Mouse (Mus musculus) olfactory bulb, adult 2 months (tissue): ENCODE measurements around the gene Gm42417. TPM values are rescaled to one million over a fixed set of nuclear protein-coding genes. Genes with fewer than 3 reads are reported as not detected.
"Not testable (repeated sequence)": the region's sequence is repeated elsewhere in the genome, so short reads cannot be mapped to it uniquely, and the experiment has no call there.

ENCODE experiments used
- H3K27ac ChIP-seq: fragments of 200-500 bp; 2 replicates; pipeline ENCODE4 v1.5.1; 2012; ENCODE audit warnings: low read depth, low read length; ENCODE audit not compliant: insufficient read depth
- H3K4me1 ChIP-seq: fragments of 200-500 bp; 2 replicates; pipeline ENCODE4 v1.6.1; 2012; ENCODE audit warnings: low read length; ENCODE audit not compliant: control insufficient read depth, insufficient read depth
- H3K4me3 ChIP-seq: fragments of 200-500 bp; 2 replicates; pipeline ENCODE4 v1.5.1; 2012; ENCODE audit warnings: mild to moderate bottlenecking, low read depth, low read length, moderate library complexity; ENCODE audit not compliant: insufficient read depth
- CTCF ChIP-seq: fragments of 200-500 bp; IDR thresholded peaks from 2 replicates; pipeline ENCODE4 v1.5.1; 2012; ENCODE audit warnings: low read depth, mild to moderate bottlenecking, low read length, moderate library complexity; ENCODE audit not compliant: insufficient read depth
- POLR2A ChIP-seq: fragments of 200-500 bp; IDR thresholded peaks from 2 replicates; pipeline ENCODE4 v1.6.1; 2012; ENCODE audit warnings: mild to moderate bottlenecking, low read depth, low read length, moderate library complexity; ENCODE audit not compliant: insufficient read depth
- WGBS: fragments of 180-500 bp; shearing (Covaris S2); methylation state at CpG from one replicate; pipeline ENCODE4 v1.1.7; 2018; 5-methylcytosine and 5-hydroxymethylcytosine counted together
- polyA plus RNA-seq: library from polyadenylated mRNA; stranded (reverse); fragments of >200 nt; gene quantifications from 2 replicates; pipeline ENCODE4 v1.2.4, GENCODE M21; 2012; ENCODE audit warnings: low replicate concordance; ENCODE audit not compliant: missing spikeins, insufficient read depth, insufficient read length

Gene Gm42417
- polyA plus RNA-seq, 1 experiment: not detected

- WGBS: 93% methylated on average over 16 of the region's 16 CpGs
- Histone ChIP-seq H3K27ac (no peak overlapping the region), H3K4me3 (no peak overlapping the region), H3K4me1 (peaks cover 7% of the 10 kb centered on the region)
- TF ChIP-seq CTCF: no peak
- TF ChIP-seq POLR2A: no peak
Observed at GRCm38 (mm10) chr1:36541844-36542243, 2.6 kb upstream of the Gm42417 start.

- 94% methylated on average over 12 of the region's 12 CpGs for WGBS
- TF ChIP-seq POLR2A (no peak), CTCF (no peak)
- H3K27ac ChIP-seq: no peak overlapping the region
- H3K4me3 ChIP-seq: no peak overlapping the region
- peaks cover 11% of the 10 kb centered on the region for H3K4me1 ChIP-seq
Observed at GRCm38 (mm10) chr1:36540807-36541206, 1.6 kb upstream of the Gm42417 start.

- no peak overlapping the region for H3K4me3 ChIP-seq
Observed at GRCm38 (mm10) chr1:36540132-36540531, 903 bp upstream of the Gm42417 start.

GRCm38 (mm10) chr1:36538727-36539126, 502 bp downstream of the Gm42417 start:
- WGBS: 60% methylated on average over 4 of the region's 4 CpGs
- H3K4me1 ChIP-seq: peaks cover 21% of the 10 kb centered on the region
- no peak overlapping the region for H3K27ac ChIP-seq
- no peak overlapping the region for H3K4me3 ChIP-seq
- TF ChIP-seq POLR2A: no peak
- TF ChIP-seq CTCF: no peak

More at GRCm38 (mm10) chr1:36540132-36540531, 903 bp upstream of the Gm42417 start:
- 92% methylated on average over 11 of the region's 11 CpGs for WGBS
- peaks cover 14% of the 10 kb centered on the region for H3K4me1 ChIP-seq
- no peak overlapping the region for H3K27ac ChIP-seq
- TF ChIP-seq CTCF (no peak), POLR2A (no peak)

GRCm38 (mm10) chr1:36536783-36537182, 2.4 kb downstream of the Gm42417 start, which contains the start of gene Ankrd23:
TSS of gene Ankrd23 (minus strand) at chr1:36536883.
- H3K4me3 ChIP-seq: not testable (repeated sequence)
- 95% methylated on average over 9 of the region's 9 CpGs for WGBS
- H3K27ac ChIP-seq: peak within 1 kb of the TSS; percentile 20; the same call in 1 of the 2 replicates

GRCm38 (mm10) chr1:36536397-36536728, 2.9 kb downstream of the Gm42417 start:
- 86% methylated on average over 8 of the region's 8 CpGs for WGBS
- TF ChIP-seq CTCF: no peak
- TF ChIP-seq POLR2A: no peak

More at GRCm38 (mm10) chr1:36536783-36537182, 2.4 kb downstream of the Gm42417 start, which contains the start of gene Ankrd23:
- peaks cover 21% of the 10 kb centered on the region for H3K4me1 ChIP-seq

GRCm38 (mm10) chr1:36535477-36536396, 3.5 kb downstream of the Gm42417 start:
- H3K4me3 ChIP-seq: no peak overlapping the region
- H3K4me1 ChIP-seq: peaks cover 21% of the 10 kb centered on the region
- no peak for TF ChIP-seq CTCF
- no peak for TF ChIP-seq POLR2A
- WGBS: 77% methylated on average over 11 of the region's 11 CpGs
- H3K27ac ChIP-seq: no peak overlapping the region

More at GRCm38 (mm10) chr1:36536397-36536728, 2.9 kb downstream of the Gm42417 start:
- peaks cover 21% of the 10 kb centered on the region for H3K4me1 ChIP-seq
- no peak overlapping the region for H3K27ac ChIP-seq
- no peak overlapping the region for H3K4me3 ChIP-seq

DNA sequence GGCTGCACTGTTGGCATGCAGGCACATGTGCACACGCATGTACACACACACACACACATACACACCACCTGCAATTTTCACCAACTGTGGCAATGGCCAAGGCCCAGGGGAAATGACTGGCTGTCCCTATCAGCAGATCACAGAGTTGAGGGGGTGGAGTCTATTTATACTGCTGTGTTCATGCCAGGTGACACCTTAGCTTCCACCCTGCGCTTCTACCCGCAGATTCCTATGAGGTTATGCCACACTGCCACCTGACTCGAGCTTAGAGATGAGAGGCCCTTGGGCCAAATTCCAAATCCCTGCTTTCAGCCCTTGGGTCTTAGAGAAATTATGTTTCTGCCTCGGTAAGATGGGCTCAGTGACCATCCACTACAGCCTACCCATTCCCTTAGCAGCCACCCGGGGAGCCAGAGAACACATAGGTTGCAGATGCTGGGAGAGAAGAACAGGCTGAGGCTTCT, 4.6 kb downstream of the Gm42417 start:
- WGBS: 68% methylated on average over 6 of the region's 6 CpGs
- Histone ChIP-seq H3K27ac (no peak overlapping the region), H3K4me3 (no peak overlapping the region), H3K4me1 (peaks cover 21% of the 10 kb centered on the region)
- TF ChIP-seq CTCF (no peak), POLR2A (no peak)

GRCm38 (mm10) chr1:36533546-36533945, 5.7 kb downstream of the Gm42417 start:
- TF ChIP-seq POLR2A (no peak), CTCF (no peak)
- no peak overlapping the region for H3K4me3 ChIP-seq
- WGBS: 87% methylated on average over 6 of the region's 6 CpGs
- no peak overlapping the region for H3K27ac ChIP-seq
- peaks cover 21% of the 10 kb centered on the region for H3K4me1 ChIP-seq
